Mouse (Mus musculus): Measurements from ENCODE around the gene Zyg11a. TPM values are rescaled to one million over a fixed set of nuclear protein-coding genes. Genes with fewer than 3 reads are reported as not detected.
"Not testable (repeated sequence)": the region's sequence is repeated elsewhere in the genome, so short reads cannot be mapped to it uniquely, and the experiment has no call there.

Zyg11a gene
- total RNA-seq (2021) = under 1 TPM; 0.33 to 0.78 TPM
- long read RNA-seq, experiment 1 = 0 reads
- long read RNA-seq, experiment 2 = 0 reads

- no peak for DNase-seq
These were observed at the start of gene Zyg11a for GRCm38 (mm10) chr4:108217332-108218179. Zyg11a (minus strand) TSS chr4:108218048.

- no peak for DNase-seq
These were observed 47.9 kb upstream of the Zyg11a start for GRCm38 (mm10) chr4:108265774-108266173.

GRCm38 (mm10) chr4:108253317-108253716 is 35.5 kb upstream of the Zyg11a start:
- no peak for DNase-seq

- peak; percentile 10 for DNase-seq
These were observed 32.7 kb upstream of the Zyg11a start for GRCm38 (mm10) chr4:108250501-108250900.

- DNase-seq = no peak
These were observed 31.5 kb upstream of the Zyg11a start for GRCm38 (mm10) chr4:108249314-108249713.

- no peak for DNase-seq
These were observed 15.8 kb upstream of the Zyg11a start for GRCm38 (mm10) chr4:108233654-108234053.

- no peak for DNase-seq
These were observed 7.6 kb upstream of the Zyg11a start for GRCm38 (mm10) chr4:108225341-108225872.

- no peak for DNase-seq
These were observed 4.7 kb upstream of the Zyg11a start for GRCm38 (mm10) chr4:108222507-108222906.

GRCm38 (mm10) chr4:108219019-108219418 is 1.2 kb upstream of the Zyg11a start:
- DNase-seq = no peak

- no peak for DNase-seq
These were observed 4.8 kb downstream of the Zyg11a start for GRCm38 (mm10) chr4:108213023-108213422.

GRCm38 (mm10) chr4:108204629-108205028 is 13.2 kb downstream of the Zyg11a start:
- no peak for DNase-seq

- no peak for DNase-seq
These were observed 18.6 kb downstream of the Zyg11a start for GRCm38 (mm10) chr4:108199236-108199635.

- peak; percentile 44 for DNase-seq
These were observed 21.5 kb downstream of the Zyg11a start for GRCm38 (mm10) chr4:108196277-108196855.

GRCm38 (mm10) chr4:108192821-108193323 is 25.0 kb downstream of the Zyg11a start:
- no peak for DNase-seq

GRCm38 (mm10) chr4:108182278-108182677 is 35.6 kb downstream of the Zyg11a start:
- no peak for DNase-seq

GRCm38 (mm10) chr4:108168056-108168455 is 49.8 kb downstream of the Zyg11a start:
- DNase-seq = no peak

GRCm38 (mm10) chr4:108166874-108167273 is 51.0 kb downstream of the Zyg11a start:
- DNase-seq = no peak

GRCm38 (mm10) chr4:108165152-108165895 is 52.5 kb downstream of the Zyg11a start, which contains the start of gene Echdc2:
Echdc2 (plus strand) TSS chr4:108165437.
- peak; percentile 31 for DNase-seq

GRCm38 (mm10) chr4:108163291-108163690 is 54.6 kb downstream of the Zyg11a start:
- no peak for DNase-seq

- DNase-seq = no peak
These were observed 55.9 kb downstream of the Zyg11a start for GRCm38 (mm10) chr4:108161936-108162335.

GRCm38 (mm10) chr4:108155141-108155540 is 62.7 kb downstream of the Zyg11a start:
- not testable (repeated sequence) for DNase-seq

GRCm38 (mm10) chr4:108145554-108145953 is 72.3 kb downstream of the Zyg11a start:
- DNase-seq = not testable (repeated sequence)

All from gastrocnemius, postnatal 25 days (tissue).